Mouse (Mus musculus): ENCODE results near the gene Lsm10. TPM values are rescaled to one million over a fixed set of nuclear protein-coding genes. Genes with fewer than 3 reads are reported as not detected.

Gene Lsm10
- polyA plus RNA-seq, 1 experiment: 41.9 TPM

GRCm38 (mm10) chr4:126062856-126063255 lies 33.6 kb upstream of the Lsm10 start:
- H3K4me1 ChIP-seq (ENCODE audit: control insufficient read depth, insufficient read depth, low read length): peaks cover 3% of the 10 kb centered on the region
- TF ChIP-seq CTCF (IDR thresholded peaks at IDR 0.05; ENCODE audit: control insufficient read depth, insufficient read depth, insufficient replicate concordance, low read depth, low read length) (no peak), POLR2A (IDR thresholded peaks at IDR 0.05; ENCODE audit: control insufficient read depth, low read depth, low read length) (no peak)
- no peak overlapping the region for H3K27ac ChIP-seq (ENCODE audit: control insufficient read depth, insufficient read depth, low read depth, low read length)
- H3K36me3 ChIP-seq (ENCODE audit: control insufficient read depth, insufficient read depth, low read length): no peaks in the 10 kb centered on the region
- H3K4me3 ChIP-seq (ENCODE audit: control insufficient read depth, low read depth, low read length): no peak overlapping the region
- H3K27me3 ChIP-seq (ENCODE audit: control insufficient read depth, insufficient read depth, low read length): no peaks in the 10 kb centered on the region

- Histone ChIP-seq H3K27ac (ENCODE audit: control insufficient read depth, insufficient read depth, low read depth, low read length) (no peak overlapping the region), H3K27me3 (ENCODE audit: control insufficient read depth, insufficient read depth, low read length) (no peaks in the 10 kb centered on the region), H3K4me3 (ENCODE audit: control insufficient read depth, low read depth, low read length) (no peak overlapping the region), H3K4me1 (ENCODE audit: control insufficient read depth, insufficient read depth, low read length) (no peaks in the 10 kb centered on the region; the same call in 1 of the 2 replicates), H3K36me3 (ENCODE audit: control insufficient read depth, insufficient read depth, low read length) (no peaks in the 10 kb centered on the region)
- TF ChIP-seq CTCF (IDR thresholded peaks at IDR 0.05; ENCODE audit: control insufficient read depth, insufficient read depth, insufficient replicate concordance, low read depth, low read length): no peak
- no peak for TF ChIP-seq POLR2A (IDR thresholded peaks at IDR 0.05; ENCODE audit: control insufficient read depth, low read depth, low read length)
Observed at GRCm38 (mm10) chr4:126065241-126065640, 31.2 kb upstream of the Lsm10 start.

- no peak overlapping the region for H3K4me3 ChIP-seq (ENCODE audit: control insufficient read depth, low read depth, low read length)
- no peaks in the 10 kb centered on the region; the same call in 1 of the 2 replicates for H3K4me1 ChIP-seq (ENCODE audit: control insufficient read depth, insufficient read depth, low read length)
- no peaks in the 10 kb centered on the region for H3K27me3 ChIP-seq (ENCODE audit: control insufficient read depth, insufficient read depth, low read length)
- no peak overlapping the region for H3K27ac ChIP-seq (ENCODE audit: control insufficient read depth, insufficient read depth, low read depth, low read length)
- TF ChIP-seq CTCF (IDR thresholded peaks at IDR 0.05; ENCODE audit: control insufficient read depth, insufficient read depth, insufficient replicate concordance, low read depth, low read length): no peak
- no peak for TF ChIP-seq POLR2A (IDR thresholded peaks at IDR 0.05; ENCODE audit: control insufficient read depth, low read depth, low read length)
- H3K36me3 ChIP-seq (ENCODE audit: control insufficient read depth, insufficient read depth, low read length): no peaks in the 10 kb centered on the region
Observed at GRCm38 (mm10) chr4:126067401-126068077, 28.9 kb upstream of the Lsm10 start.

GRCm38 (mm10) chr4:126068842-126069241 lies 27.6 kb upstream of the Lsm10 start:
- Histone ChIP-seq H3K4me1 (ENCODE audit: control insufficient read depth, insufficient read depth, low read length) (no peaks in the 10 kb centered on the region; the same call in 1 of the 2 replicates), H3K27me3 (ENCODE audit: control insufficient read depth, insufficient read depth, low read length) (no peaks in the 10 kb centered on the region), H3K36me3 (ENCODE audit: control insufficient read depth, insufficient read depth, low read length) (no peaks in the 10 kb centered on the region), H3K27ac (ENCODE audit: control insufficient read depth, insufficient read depth, low read depth, low read length) (no peak overlapping the region), H3K4me3 (ENCODE audit: control insufficient read depth, low read depth, low read length) (no peak overlapping the region)
- no peak for TF ChIP-seq CTCF (IDR thresholded peaks at IDR 0.05; ENCODE audit: control insufficient read depth, insufficient read depth, insufficient replicate concordance, low read depth, low read length)
- TF ChIP-seq POLR2A (IDR thresholded peaks at IDR 0.05; ENCODE audit: control insufficient read depth, low read depth, low read length): no peak

GRCm38 (mm10) chr4:126077833-126078232 lies 18.6 kb upstream of the Lsm10 start:
- TF ChIP-seq POLR2A (IDR thresholded peaks at IDR 0.05; ENCODE audit: control insufficient read depth, low read depth, low read length) (no peak), CTCF (IDR thresholded peaks at IDR 0.05; ENCODE audit: control insufficient read depth, insufficient read depth, insufficient replicate concordance, low read depth, low read length) (no peak)
- Histone ChIP-seq H3K36me3 (ENCODE audit: control insufficient read depth, insufficient read depth, low read length) (peaks cover 2% of the 10 kb centered on the region), H3K4me1 (ENCODE audit: control insufficient read depth, insufficient read depth, low read length) (no peaks in the 10 kb centered on the region), H3K27ac (ENCODE audit: control insufficient read depth, insufficient read depth, low read depth, low read length) (no peak overlapping the region), H3K27me3 (ENCODE audit: control insufficient read depth, insufficient read depth, low read length) (no peaks in the 10 kb centered on the region), H3K4me3 (ENCODE audit: control insufficient read depth, low read depth, low read length) (no peak overlapping the region)

GRCm38 (mm10) chr4:126079266-126079665 lies 17.2 kb upstream of the Lsm10 start:
- Histone ChIP-seq H3K4me1 (ENCODE audit: control insufficient read depth, insufficient read depth, low read length) (no peaks in the 10 kb centered on the region), H3K27me3 (ENCODE audit: control insufficient read depth, insufficient read depth, low read length) (no peaks in the 10 kb centered on the region), H3K4me3 (ENCODE audit: control insufficient read depth, low read depth, low read length) (no peak overlapping the region), H3K36me3 (ENCODE audit: control insufficient read depth, insufficient read depth, low read length) (peaks cover 2% of the 10 kb centered on the region), H3K27ac (ENCODE audit: control insufficient read depth, insufficient read depth, low read depth, low read length) (no peak overlapping the region)
- TF ChIP-seq CTCF (IDR thresholded peaks at IDR 0.05; ENCODE audit: control insufficient read depth, insufficient read depth, insufficient replicate concordance, low read depth, low read length) (no peak), POLR2A (IDR thresholded peaks at IDR 0.05; ENCODE audit: control insufficient read depth, low read depth, low read length) (no peak)

- Histone ChIP-seq H3K4me1 (ENCODE audit: control insufficient read depth, insufficient read depth, low read length) (no peaks in the 10 kb centered on the region), H3K4me3 (ENCODE audit: control insufficient read depth, low read depth, low read length) (no peak overlapping the region), H3K27ac (ENCODE audit: control insufficient read depth, insufficient read depth, low read depth, low read length) (no peak overlapping the region), H3K36me3 (ENCODE audit: control insufficient read depth, insufficient read depth, low read length) (no peaks in the 10 kb centered on the region; the same call in none of the 2 replicates), H3K27me3 (ENCODE audit: control insufficient read depth, insufficient read depth, low read length) (no peaks in the 10 kb centered on the region)
- no peak for TF ChIP-seq POLR2A (IDR thresholded peaks at IDR 0.05; ENCODE audit: control insufficient read depth, low read depth, low read length)
- TF ChIP-seq CTCF (IDR thresholded peaks at IDR 0.05; ENCODE audit: control insufficient read depth, insufficient read depth, insufficient replicate concordance, low read depth, low read length): no peak
Observed at GRCm38 (mm10) chr4:126081601-126082000, 14.8 kb upstream of the Lsm10 start.
